Comparison of ENCODE assay signal across 15 mouse cellular contexts in genomic region chr3:63137391-63138147, GRCm38 (mm10).
A peak's percentile ranks its signal among the peaks of the same experiment; 100 is the strongest.
DNase-seq lines count a peak whose midpoint lies in the region; ATAC-seq and TF ChIP-seq lines count a peak whose summit lies in the region.
"Had no signal": no experiment of that assay in that cellular context is flagged by ENCODE, and none has a peak within 500 bp of the region (broad histone marks: within the 10 kb centered on the region; RNA-seq: fewer than 3 reads in every experiment).

No protein-coding gene starts in this region.

- no peaks in the 10 kb centered on the region for H3K27me3 ChIP-seq in limb, embryonic 13.5 days
- H3K27me3 ChIP-seq: CH12.LX; lung, embryonic 15.5 days had no signal

- WGBS in limb, embryonic 13.5 days: 22% methylated on average over 10 of the region's 10 CpGs

- ATAC-seq in limb, embryonic 13.5 days (ENCODE audit: low FRiP score, low read depth): peak; percentile 93
- no peak for ATAC-seq in activated CD4-positive, CD25-positive, alpha-beta regulatory T cell, adult 4 months
- ATAC-seq: hindbrain, postnatal 0 days had no signal

- no peak for TF ChIP-seq CTCF in brain, embryonic 14.5 days (IDR thresholded peaks at IDR 0.05; ENCODE audit: borderline replicate concordance, extremely low read depth, insufficient read depth, insufficient read length)

- intact Hi-C loops in heart, postnatal 10 days (cut with DNase I): no loop called here
- intact Hi-C loops in heart, postnatal 25 days (cut with DNase I): no loop called here
- intact Hi-C loops in left cerebral cortex, postnatal 4 days (cut with DNase I): no loop called here

- H3K4me1 ChIP-seq in limb, embryonic 13.5 days: peaks cover 22% of the 10 kb centered on the region
- H3K4me1 ChIP-seq: lung, embryonic 15.5 days had no signal

- H3K4me3 ChIP-seq in limb, embryonic 13.5 days: no peak overlapping the region
- H3K4me3 ChIP-seq: lung, embryonic 15.5 days had no signal

- H3K27ac ChIP-seq in limb, embryonic 13.5 days: peak overlapping the region; percentile 67
- H3K27ac ChIP-seq: hindbrain, postnatal 0 days; lung, embryonic 15.5 days had no signal

- H3K36me3 ChIP-seq in limb, embryonic 13.5 days: no peaks in the 10 kb centered on the region
- H3K36me3 ChIP-seq: lung, embryonic 15.5 days had no signal

- H3K4me2 ChIP-seq in limb, embryonic 13.5 days (replicated peaks): peak overlapping the region; percentile 14; the same call in 1 of the 2 replicates
- H3K4me2 ChIP-seq: lung, embryonic 15.5 days had no signal

- no peak for TF ChIP-seq POLR2A in brain, embryonic 14.5 days (IDR thresholded peaks at IDR 0.05; ENCODE audit: borderline replicate concordance, extremely low read depth, insufficient read depth, insufficient read length, poor library complexity, severe bottlenecking)

- H3K9ac ChIP-seq in limb, embryonic 13.5 days: no peak overlapping the region
- H3K9ac ChIP-seq: lung, embryonic 15.5 days had no signal

- no peaks in the 10 kb centered on the region for H3K9me3 ChIP-seq in limb, embryonic 13.5 days
- H3K9me3 ChIP-seq: lung, embryonic 15.5 days had no signal

- peak; percentile 8 to 11 for DNase-seq in heart, postnatal 10 days
- no peak for DNase-seq in heart, postnatal 25 days (ENCODE audit: low spot score)
- peak; percentile 84 for DNase-seq in 3T3-L1 (ENCODE audit: low read depth, low spot score)
- DNase-seq in brain, embryonic 14.5 days (ENCODE audit: low read depth): peak; percentile 31
- DNase-seq in layer of hippocampus, postnatal 25 days (ENCODE audit: extremely low spot score in 1 of 2, low spot score in 1 of 2): no peak
- no peak for DNase-seq in left cerebral cortex, postnatal 4 days
- DNase-seq: adrenal gland, postnatal 36 days; cerebellum, adult 18-20 months; midbrain, embryonic 14.5 days; right cerebral cortex, adult 18-20 months had no signal

Comparison
In these comparisons a context has a peak if more than half of its experiments do, and no peak if none do; other contexts are left out.
1. DNase-seq: peak in heart, postnatal 10 days (2 of 2), 3T3-L1 (single experiment) and brain, embryonic 14.5 days (single experiment); none in heart, postnatal 25 days (single experiment), layer of hippocampus, postnatal 25 days (0 of 2) and left cerebral cortex, postnatal 4 days (single experiment).